In the genomic region with DNA sequence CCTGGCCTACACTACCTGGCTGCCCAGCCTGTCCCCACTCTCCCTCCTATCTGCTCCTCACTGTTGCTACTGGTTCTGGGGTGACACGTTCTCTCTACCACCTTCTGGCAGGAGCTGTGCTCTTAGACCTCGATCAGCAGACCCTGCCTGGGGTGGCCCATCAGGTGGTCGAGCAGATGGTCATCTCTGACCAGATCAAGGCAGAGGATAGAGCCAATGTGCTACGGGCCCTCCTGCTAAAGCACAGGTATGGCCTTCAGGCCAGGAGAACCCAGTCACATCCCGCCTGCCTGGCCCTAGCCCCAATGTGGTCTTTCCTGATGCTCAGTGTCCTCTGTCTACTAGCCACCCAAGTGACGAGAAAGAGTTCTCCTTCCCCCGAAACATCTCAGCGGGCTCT, we compare ENCODE assay signal across 24 mouse cellular contexts.
"Had no signal": no experiment of that assay in that cellular context is flagged by ENCODE, and none has a peak within 500 bp of the region (broad histone marks: within the 10 kb centered on the region; RNA-seq: fewer than 3 reads in every experiment).

No protein-coding gene starts in this region.

- H3K9ac ChIP-seq: hindbrain, embryonic 13.5 days; hindbrain, embryonic 15.5 days; kidney, embryonic 15.5 days; limb, embryonic 12.5 days; liver, embryonic 13.5 days; liver, embryonic 15.5 days; liver, postnatal 0 days had no signal

- ATAC-seq: hindbrain, postnatal 0 days; intestine, embryonic 16.5 days; liver, postnatal 0 days had no signal

- H3K4me1 ChIP-seq: hindbrain, embryonic 13.5 days; hindbrain, embryonic 15.5 days had no signal

- H3K9me3 ChIP-seq: hindbrain, embryonic 13.5 days; hindbrain, embryonic 15.5 days; kidney, embryonic 15.5 days; limb, embryonic 10.5 days; limb, embryonic 12.5 days; liver, embryonic 13.5 days; liver, embryonic 15.5 days had no signal

- H3K36me3 ChIP-seq: hindbrain, embryonic 15.5 days had no signal

- H3K27me3 ChIP-seq: hindbrain, embryonic 13.5 days; hindbrain, embryonic 15.5 days; kidney, embryonic 15.5 days; limb, embryonic 12.5 days; liver, embryonic 13.5 days; liver, embryonic 15.5 days had no signal

- H3K27ac ChIP-seq: hindbrain, embryonic 13.5 days; hindbrain, embryonic 15.5 days; hindbrain, postnatal 0 days; kidney, embryonic 15.5 days; kidney, postnatal 0 days; left cerebral cortex, adult 2 months; limb, embryonic 10.5 days; limb, embryonic 12.5 days; liver, embryonic 13.5 days; liver, embryonic 15.5 days had no signal

- H3K4me2 ChIP-seq: heart, embryonic 11.5 days; hindbrain, embryonic 13.5 days; hindbrain, embryonic 15.5 days; kidney, embryonic 15.5 days; limb, embryonic 12.5 days; liver, embryonic 11.5 days; liver, embryonic 13.5 days; liver, embryonic 15.5 days had no signal

- DNase-seq: gastrocnemius, postnatal 14 days; gastrocnemius, postnatal 36 days; heart, postnatal 14 days; kidney, adult 11 months; kidney, adult 2 months; kidney, adult 9 months; kidney, postnatal 14 days; kidney, postnatal 36 days; layer of hippocampus, adult 9-11 months; liver; liver, embryonic 13.5 days; liver, postnatal 0 days had no signal

- H3K4me3 ChIP-seq: hindbrain, embryonic 13.5 days; hindbrain, embryonic 15.5 days; kidney, embryonic 15.5 days; left cerebral cortex, adult 2 months; limb, embryonic 10.5 days; limb, embryonic 12.5 days; liver, embryonic 13.5 days; liver, embryonic 15.5 days had no signal
